Mouse (Mus musculus) embryonic facial prominence, embryonic 11.5 days (tissue): ENCODE results near the gene Trappc2l. TPM values are rescaled to one million over a fixed set of nuclear protein-coding genes. Genes with fewer than 3 reads are reported as not detected.

Source experiments
- ATAC-seq: fragments of 200-750 bp; cut with Nextera tagmentation; replicated peaks from 2 replicates; pipeline ENCODE4 v1.8.0; 2017; ENCODE audit warnings: low read depth; ENCODE audit not compliant: insufficient number of reproducible peaks, low FRiP score, low TSS enrichment
- DNase-seq: peaks from one replicate; pipeline ENCODE4 v3.0.0-alpha.2; 2015; ENCODE audit warnings: low spot score
- H3K27ac ChIP-seq: fragments of 300-500 bp; sonication (generic); replicated peaks from 2 replicates; pipeline ENCODE4 v1.5.1; 2014; ENCODE audit warnings: mild to moderate bottlenecking, low read depth, low read length, control low read depth
- H3K27me3 ChIP-seq: fragments of 300-500 bp; sonication (generic); 2 replicates; pipeline ENCODE4 v1.6.1; 2014; ENCODE audit warnings: mild to moderate bottlenecking, low read length, moderate library complexity, mixed read lengths; ENCODE audit not compliant: control insufficient read depth, insufficient read depth
- H3K36me3 ChIP-seq: fragments of 300-500 bp; sonication (generic); replicated peaks from 2 replicates; pipeline ENCODE4 v1.6.1; 2014; ENCODE audit warnings: low read depth, mild to moderate bottlenecking, low read length, moderate library complexity, mixed read lengths; ENCODE audit not compliant: control insufficient read depth, insufficient read depth
- H3K4me1 ChIP-seq: fragments of 300-500 bp; sonication (generic); 2 replicates; pipeline ENCODE4 v1.6.1; 2014; ENCODE audit warnings: low read length, mixed read lengths; ENCODE audit not compliant: control insufficient read depth, insufficient read depth
- H3K4me2 ChIP-seq: fragments of 300-500 bp; sonication (generic); 2 replicates; pipeline ENCODE4 v1.6.1; 2014; ENCODE audit warnings: low read depth, mild to moderate bottlenecking, control low read depth, low read length, moderate library complexity
- H3K4me3 ChIP-seq: fragments of 300-500 bp; sonication (generic); 2 replicates; pipeline ENCODE4 v1.5.1; 2014; ENCODE audit warnings: low read depth, low read length, control low read depth
- H3K9ac ChIP-seq: fragments of 300-500 bp; sonication (generic); replicated peaks from 2 replicates; pipeline ENCODE4 v1.6.1; 2014; ENCODE audit warnings: mild to moderate bottlenecking, control low read depth, low read length
- H3K9me3 ChIP-seq: fragments of 300-500 bp; sonication (generic); replicated peaks from 2 replicates; pipeline ENCODE4 v1.6.1; 2016; ENCODE audit warnings: mild to moderate bottlenecking, low read length, inconsistent platforms, mixed read lengths; ENCODE audit not compliant: control insufficient read depth
- WGBS: fragments of 180-500 bp; shearing (Covaris S2); extraction: QIAGEN DNeasy Blood & Tissue Kit; methylation state at CpG from one replicate; pipeline ENCODE4 v1.1.7; 2014; 5-methylcytosine and 5-hydroxymethylcytosine counted together
- polyA plus RNA-seq: library from polyadenylated mRNA; unstranded; fragments of >200 nt; fragmentation: Nextera tagmentation; extraction: Ambion mirVana; gene quantifications from 2 replicates; pipeline ENCODE4 v1.2.1, GENCODE M21; 2014

Gene Trappc2l
- polyA plus RNA-seq = 38.1 and 43.6 TPM in 2 replicates

DNA sequence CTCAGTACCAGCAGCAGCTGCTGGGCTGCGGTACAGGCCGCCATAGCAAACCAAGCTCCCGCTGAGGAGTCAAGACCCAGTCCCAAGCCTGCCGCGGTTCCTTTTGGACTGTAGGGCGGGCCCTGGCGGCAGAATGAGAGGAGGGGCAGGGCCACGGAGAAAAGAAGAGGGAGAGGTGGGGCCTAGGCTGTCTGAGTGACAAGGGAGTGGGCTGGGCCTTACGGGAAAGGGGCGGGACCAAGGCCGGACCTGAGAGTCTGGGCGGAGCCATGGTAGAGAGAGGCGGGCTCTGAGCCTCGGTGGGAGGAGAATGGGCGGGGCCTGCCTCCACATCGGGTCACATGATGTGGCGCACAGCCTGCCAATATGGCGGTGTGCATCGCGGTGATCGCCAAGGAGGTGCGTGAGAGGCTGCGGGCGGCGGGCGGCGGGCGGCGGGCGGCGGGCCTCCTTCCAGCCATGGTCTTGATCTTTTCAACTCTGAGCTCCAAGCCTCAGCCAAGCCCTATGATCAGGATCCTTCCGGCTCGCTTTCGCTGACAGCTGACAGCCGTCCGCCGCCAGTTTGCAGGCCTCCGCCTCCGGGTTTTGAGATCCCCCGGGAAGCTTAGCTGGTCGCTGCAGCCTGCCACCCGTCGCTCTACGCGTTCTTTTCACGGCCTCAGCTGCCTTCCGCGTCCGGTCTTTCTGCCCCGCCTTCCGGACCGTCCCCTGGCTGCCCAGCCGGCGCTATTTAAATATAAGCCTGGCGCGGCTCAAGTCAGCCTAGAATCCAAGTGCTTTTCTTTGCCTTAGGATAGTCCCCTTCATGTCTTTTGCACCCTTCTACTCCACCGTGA lies at the start of gene Trappc2l, which contains the start of gene Galns:
Gene Trappc2l, plus strand, starts transcription at position 346 of the 839 bp plus-strand sequence.
Gene Galns, minus strand, starts transcription at position 169 of the 839 bp plus-strand sequence.
- Histone ChIP-seq H3K9me3 (no peaks in the 10 kb centered on the region), H3K27ac (peak within 1 kb of the TSS; percentile 11; the same call in 1 of the 2 replicates), H3K36me3 (no peaks in the 10 kb centered on the region), H3K4me1 (0 out of 2 replicates have a peak, but pooled peaks cover 2% of the 10 kb centered on the region), H3K4me2 (peak within 1 kb of the TSS; percentile 90), H3K27me3 (no peaks in the 10 kb centered on the region), H3K9ac (peak within 1 kb of the TSS; percentile 70), H3K4me3 (peak within 1 kb of the TSS; percentile 63)
- peak; percentile 99 for DNase-seq
- ATAC-seq = peak; percentile 88
- under 1% methylated on average over 47 of the region's 57 CpGs for WGBS

DNA sequence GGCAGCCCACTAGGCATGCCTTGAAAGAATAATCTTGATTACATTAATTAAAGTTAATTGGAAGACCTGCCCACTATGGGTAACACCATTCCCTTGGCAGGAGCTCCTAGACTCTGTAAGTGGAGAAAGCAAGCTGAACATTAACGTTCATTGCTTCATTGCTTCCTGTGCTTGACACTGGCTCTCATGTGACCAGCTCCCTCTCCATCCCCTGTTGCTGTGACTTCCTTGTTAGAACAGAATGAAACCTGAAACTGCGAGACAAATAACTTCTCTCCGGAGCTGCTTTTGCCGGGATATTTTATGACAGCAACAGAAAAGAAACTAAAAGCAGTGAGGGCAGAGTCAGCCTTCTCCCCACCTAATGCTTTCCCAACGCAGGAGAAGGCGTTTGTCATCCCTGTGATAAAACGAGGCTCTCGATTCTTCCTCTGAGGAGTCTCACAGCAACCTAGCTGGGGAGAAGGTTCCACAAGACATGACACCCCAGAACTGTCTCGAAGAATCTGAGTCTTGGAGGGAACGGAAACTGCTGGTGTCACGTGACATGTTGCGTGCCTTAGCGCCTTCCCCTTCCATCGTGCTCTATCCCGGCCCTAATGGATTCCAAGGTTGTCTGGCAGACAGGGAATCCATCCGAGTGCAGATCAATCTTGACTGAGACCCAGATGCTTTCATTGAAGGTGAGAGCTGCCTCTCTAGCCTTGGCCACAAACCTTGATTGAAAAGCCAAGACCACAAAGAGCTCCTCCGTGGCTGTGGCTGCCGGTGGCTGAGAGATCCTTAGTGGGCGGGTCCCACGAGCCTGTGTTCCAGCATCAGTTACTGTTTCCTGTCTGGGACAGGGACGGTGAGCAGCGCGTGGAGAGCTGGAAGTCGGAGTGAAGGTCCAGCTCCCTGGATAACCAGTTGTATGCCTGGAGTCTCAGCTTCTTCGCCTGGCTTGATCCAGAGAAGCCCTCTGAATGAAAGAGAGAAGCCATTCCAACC lies 46.8 kb upstream of the Trappc2l start:
- H3K4me3 ChIP-seq = no peak overlapping the region
- H3K27me3 ChIP-seq = no peaks in the 10 kb centered on the region
- H3K27ac ChIP-seq = no peak overlapping the region
- peaks cover 5% of the 10 kb centered on the region; the same call in 1 of the 2 replicates for H3K4me1 ChIP-seq
- ATAC-seq (no peak), DNase-seq (no peak)
- 85% methylated on average over 25 of the region's 25 CpGs for WGBS
- no peak overlapping the region for H3K9ac ChIP-seq
- peaks cover 1% of the 10 kb centered on the region; the same call in 1 of the 2 replicates for H3K36me3 ChIP-seq
- H3K4me2 ChIP-seq = no peak overlapping the region
- H3K9me3 ChIP-seq = no peaks in the 10 kb centered on the region

DNA sequence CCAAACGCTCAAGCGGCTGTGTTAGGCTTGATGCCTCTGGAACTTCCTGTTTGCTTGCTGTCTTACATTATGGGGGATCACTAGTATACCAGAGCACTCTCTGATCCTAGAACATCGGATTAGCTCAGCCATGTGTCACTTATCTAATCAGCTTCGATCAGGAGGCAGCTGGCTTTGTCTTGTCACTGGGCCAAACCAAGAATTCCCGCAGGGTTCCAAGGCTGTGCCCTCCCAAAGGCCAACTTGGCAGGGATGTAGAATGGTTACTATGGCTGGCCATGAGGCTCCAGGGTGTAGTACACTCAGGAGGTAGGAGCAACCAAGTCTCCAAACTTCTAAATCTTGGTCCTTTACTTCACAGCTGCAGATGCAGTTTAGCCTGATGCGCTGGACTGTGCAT lies 44.7 kb upstream of the Trappc2l start:
- Histone ChIP-seq H3K4me2 (peak overlapping the region; percentile 87), H3K4me3 (peak overlapping the region; percentile 85), H3K9ac (peak overlapping the region; percentile 97), H3K27ac (peak overlapping the region; percentile 92; the same call in 1 of the 2 replicates), H3K36me3 (peaks cover 12% of the 10 kb centered on the region), H3K27me3 (no peaks in the 10 kb centered on the region), H3K4me1 (peaks cover 5% of the 10 kb centered on the region; the same call in 1 of the 2 replicates), H3K9me3 (no peaks in the 10 kb centered on the region)
- DNase-seq = no peak
- no peak for ATAC-seq
- WGBS = 42% methylated on average over 6 of the region's 6 CpGs

DNA sequence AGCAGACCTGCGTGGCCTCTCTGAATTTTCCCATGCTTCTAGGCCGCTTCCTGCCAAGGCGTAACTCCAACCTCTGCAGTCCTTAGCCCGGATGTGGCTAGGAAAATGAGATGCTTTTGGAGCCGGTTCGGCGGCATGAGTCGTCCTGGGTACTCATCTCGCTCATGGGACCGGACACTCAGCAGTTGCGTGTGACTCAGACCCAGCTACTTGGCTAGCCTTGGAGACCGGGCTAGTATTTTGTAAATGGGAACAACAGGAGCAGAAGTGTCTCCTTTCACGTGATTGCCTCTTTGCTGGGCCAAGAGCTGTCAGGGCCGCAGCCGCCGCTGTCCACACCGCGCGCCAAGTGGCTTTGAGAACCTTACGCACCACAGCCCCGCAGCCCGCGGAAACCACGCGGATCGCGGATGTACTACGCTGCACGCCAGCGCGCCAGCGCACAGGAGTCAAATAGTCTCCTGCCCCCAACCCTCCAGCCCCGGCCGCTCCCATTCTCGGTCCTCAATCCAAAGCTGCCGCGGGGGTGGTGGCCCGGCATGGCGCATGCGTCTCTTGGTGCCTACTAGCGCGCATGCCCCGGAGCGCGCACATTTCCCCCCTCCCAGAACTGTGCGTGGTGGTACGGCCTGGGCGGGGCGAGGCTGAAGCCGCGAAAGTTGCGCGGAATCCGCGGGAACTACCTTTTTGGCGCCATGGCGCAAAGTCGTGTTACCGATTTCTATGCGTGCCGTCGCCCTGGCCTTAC lies 43.9 kb upstream of the Trappc2l start, which contains the start of gene Cdt1:
Gene Cdt1, plus strand, starts transcription at position 655 of the 748 bp plus-strand sequence.
- H3K4me3 ChIP-seq = peak within 1 kb of the TSS; percentile 85
- H3K4me2 ChIP-seq = peak within 1 kb of the TSS; percentile 87
- H3K9ac ChIP-seq = peak within 1 kb of the TSS; percentile 97
- peak within 1 kb of the TSS; percentile 92 for H3K27ac ChIP-seq
- no peaks in the 10 kb centered on the region for H3K27me3 ChIP-seq
- DNase-seq (peak; percentile 98), ATAC-seq (peak; percentile 94)
- H3K9me3 ChIP-seq = no peaks in the 10 kb centered on the region
- peaks cover 5% of the 10 kb centered on the region; the same call in 1 of the 2 replicates for H3K4me1 ChIP-seq
- WGBS = 0% methylated on average over 62 of the region's 62 CpGs
- H3K36me3 ChIP-seq = peaks cover 19% of the 10 kb centered on the region

DNA sequence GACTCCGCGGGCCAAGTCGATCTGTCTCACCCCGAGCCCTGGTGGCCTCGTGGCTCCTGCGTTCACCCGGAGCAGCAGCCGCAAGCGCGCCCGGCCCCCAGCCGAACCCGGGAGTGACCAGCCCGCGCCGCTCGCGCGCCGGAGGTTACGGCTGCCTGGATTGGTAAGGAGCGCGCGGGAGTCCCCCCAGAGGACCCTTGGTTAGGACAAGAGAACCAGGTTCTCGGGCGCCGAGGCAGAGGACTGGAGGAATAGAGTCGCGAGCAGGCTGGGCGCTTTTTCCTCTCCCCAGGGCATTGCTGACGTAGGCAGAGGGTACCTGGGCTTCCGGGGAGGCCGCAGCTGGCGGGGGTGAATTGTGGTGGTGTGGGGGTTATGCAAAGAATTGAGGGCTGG lies 43.3 kb upstream of the Trappc2l start:
- H3K27ac ChIP-seq = peak overlapping the region; percentile 81
- H3K4me3 ChIP-seq = peak overlapping the region; percentile 85
- H3K9ac ChIP-seq = peak overlapping the region; percentile 97
- peaks cover 5% of the 10 kb centered on the region; the same call in 1 of the 2 replicates for H3K4me1 ChIP-seq
- WGBS = under 1% methylated on average over 34 of the region's 34 CpGs
- H3K4me2 ChIP-seq = peak overlapping the region; percentile 87
- no peaks in the 10 kb centered on the region for H3K9me3 ChIP-seq
- H3K27me3 ChIP-seq = no peaks in the 10 kb centered on the region
- peaks cover 19% of the 10 kb centered on the region for H3K36me3 ChIP-seq
- no peak for DNase-seq
- no peak for ATAC-seq

DNA sequence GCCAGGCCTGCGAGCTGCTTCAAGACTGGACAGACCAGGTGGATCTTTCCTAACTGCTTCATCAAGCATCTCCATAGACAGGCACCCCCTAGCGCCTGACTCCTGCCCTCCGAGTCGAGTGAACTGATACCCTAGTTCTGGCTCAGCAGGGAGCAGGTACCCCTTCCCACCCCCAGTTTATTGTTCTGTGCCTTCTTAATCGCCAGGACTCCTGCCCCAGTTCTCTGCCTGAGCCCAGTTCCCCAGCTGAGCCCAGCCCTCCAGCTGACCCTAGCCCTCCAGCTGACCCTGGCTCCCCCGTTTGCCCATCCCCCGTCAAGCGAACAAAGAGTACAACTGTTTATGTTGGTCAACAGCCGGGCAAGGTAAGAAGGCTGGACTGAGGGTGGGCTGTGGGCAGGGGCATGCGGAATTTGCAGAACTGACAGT lies 42.5 kb upstream of the Trappc2l start:
- ATAC-seq (no peak), DNase-seq (peak; percentile 46)
- WGBS = 6% methylated on average over 10 of the region's 10 CpGs
- Histone ChIP-seq H3K4me2 (peak overlapping the region; percentile 87), H3K4me1 (peaks cover 5% of the 10 kb centered on the region; the same call in 1 of the 2 replicates), H3K4me3 (peak overlapping the region; percentile 85), H3K36me3 (peaks cover 19% of the 10 kb centered on the region), H3K9me3 (no peaks in the 10 kb centered on the region), H3K27ac (no peak overlapping the region; the same call in 1 of the 2 replicates), H3K27me3 (no peaks in the 10 kb centered on the region), H3K9ac (peak overlapping the region; percentile 97)

DNA sequence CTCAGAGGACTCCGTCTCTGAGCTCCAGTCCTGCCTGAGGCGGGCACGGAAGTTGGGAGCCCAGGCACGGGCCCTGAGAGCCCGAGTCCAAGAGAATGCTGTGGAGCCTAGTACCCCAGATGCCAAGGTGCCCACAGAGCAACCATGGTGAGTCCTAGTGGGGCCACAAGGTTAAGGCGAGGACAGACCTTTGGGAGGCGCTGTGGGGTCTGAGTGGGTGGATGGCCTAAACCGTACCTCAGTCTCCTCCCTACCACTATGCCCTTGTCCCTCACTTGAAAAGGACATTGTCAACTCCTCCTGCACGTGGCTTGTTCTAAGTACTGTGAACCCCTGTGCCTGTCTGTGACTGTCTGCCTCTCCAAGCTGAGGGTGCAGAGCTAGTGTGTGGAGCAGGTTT lies 42.1 kb upstream of the Trappc2l start:
- peaks cover 5% of the 10 kb centered on the region; the same call in 1 of the 2 replicates for H3K4me1 ChIP-seq
- DNase-seq = no peak

More for the DNA sequence above, 42.1 kb upstream of the Trappc2l start:
- peak overlapping the region; percentile 85 for H3K4me3 ChIP-seq
- WGBS = 66% methylated on average over 9 of the region's 9 CpGs
- peak overlapping the region; percentile 87 for H3K4me2 ChIP-seq
- H3K27me3 ChIP-seq = no peaks in the 10 kb centered on the region
- ATAC-seq = no peak
- no peak overlapping the region for H3K27ac ChIP-seq
- H3K36me3 ChIP-seq = peaks cover 19% of the 10 kb centered on the region
- peak overlapping the region; percentile 97 for H3K9ac ChIP-seq
- H3K9me3 ChIP-seq = no peaks in the 10 kb centered on the region
